Mouse (Mus musculus) hematopoietic stem cell, adult 5-6 weeks (primary cell): ENCODE results near the gene Kif23. TPM values are rescaled to one million over a fixed set of nuclear protein-coding genes. Genes with fewer than 3 reads are reported as not detected.
A peak's percentile ranks its signal among the peaks of the same experiment; 100 is the strongest.

Experiments used
- ATAC-seq, 2 experiments: fragments of 125-278 bp in 1 of 2; replicated peaks in 1 of 2; 2 replicates each; pipeline ENCODE4 v1.8.0; 2016 to 2017; ENCODE audit warnings: inconsistent platforms in 2 of 2, mild to moderate bottlenecking in 2 of 2, moderate number of reproducible peaks in 2 of 2, low read depth in 1 of 2, moderate TSS enrichment in 1 of 2; ENCODE audit not compliant: low FRiP score in 2 of 2, poor library complexity in 2 of 2, severe bottlenecking in 2 of 2, insufficient read depth in 1 of 2, low TSS enrichment in 1 of 2
- total RNA-seq: library from RNA; stranded (forward); fragments of 172-1452, 232-1000 nt; gene quantifications from 2 replicates; pipeline ENCODE4 v1.2.3, GENCODE M21; 2017

Kif23 gene
- total RNA-seq, 1 experiment from 2014 or later = 142 TPM

DNA sequence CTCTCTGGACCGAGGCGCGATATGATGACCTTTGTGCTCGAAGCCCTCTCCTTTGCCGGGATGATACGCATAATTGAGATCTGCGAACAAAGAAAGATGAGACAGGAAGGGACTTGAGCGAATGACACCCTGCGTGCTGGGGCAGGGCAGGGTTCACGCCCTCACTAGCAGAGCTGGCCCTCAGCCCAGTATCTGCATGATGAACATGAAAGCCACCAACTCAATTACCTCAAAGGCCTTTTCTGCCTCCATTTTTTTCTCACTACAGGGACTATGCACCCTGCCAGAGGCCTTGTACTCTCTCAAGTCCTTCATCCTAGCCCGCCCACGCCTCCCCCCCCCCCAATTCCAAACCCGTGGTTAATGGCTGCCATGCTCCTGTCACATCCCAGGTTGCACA, 61.6 kb downstream of the Kif23 start:
- ATAC-seq = no peak

- ATAC-seq = no peak
Measured at GRCm38 (mm10) chr9:61884375-61884774, 62.2 kb downstream of the Kif23 start.

GRCm38 (mm10) chr9:61882179-61882578, 64.4 kb downstream of the Kif23 start:
- ATAC-seq = peak; percentile 77 to 84

DNA sequence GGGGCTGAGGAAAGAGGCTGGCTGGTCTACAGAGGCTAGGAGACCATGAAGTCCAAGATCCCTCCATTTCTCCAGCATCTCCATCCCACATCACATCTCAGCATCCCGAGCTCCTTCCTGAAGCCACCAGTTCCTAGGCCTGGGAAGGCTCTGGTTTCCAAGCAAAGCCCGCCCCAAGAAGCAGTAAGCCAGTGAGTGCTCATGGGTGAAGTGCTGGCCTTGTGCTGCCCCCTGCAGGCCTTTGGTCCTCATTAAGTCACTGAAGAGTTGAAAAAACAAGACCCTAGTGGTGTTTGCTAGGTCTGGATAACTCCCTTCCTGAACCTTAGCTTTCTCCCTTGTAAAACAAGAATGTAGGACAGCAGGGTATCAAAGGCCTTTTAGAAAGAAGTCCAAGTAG, 67.7 kb downstream of the Kif23 start:
- peak in 1 of 2 experiments; percentile 54; a peak in 1 of 4 replicates for ATAC-seq

GRCm38 (mm10) chr9:61877373-61878112, 69.0 kb downstream of the Kif23 start:
- no peak for ATAC-seq

GRCm38 (mm10) chr9:61873325-61873724, 73.2 kb downstream of the Kif23 start:
- ATAC-seq = peak; percentile 80 to 88

DNA sequence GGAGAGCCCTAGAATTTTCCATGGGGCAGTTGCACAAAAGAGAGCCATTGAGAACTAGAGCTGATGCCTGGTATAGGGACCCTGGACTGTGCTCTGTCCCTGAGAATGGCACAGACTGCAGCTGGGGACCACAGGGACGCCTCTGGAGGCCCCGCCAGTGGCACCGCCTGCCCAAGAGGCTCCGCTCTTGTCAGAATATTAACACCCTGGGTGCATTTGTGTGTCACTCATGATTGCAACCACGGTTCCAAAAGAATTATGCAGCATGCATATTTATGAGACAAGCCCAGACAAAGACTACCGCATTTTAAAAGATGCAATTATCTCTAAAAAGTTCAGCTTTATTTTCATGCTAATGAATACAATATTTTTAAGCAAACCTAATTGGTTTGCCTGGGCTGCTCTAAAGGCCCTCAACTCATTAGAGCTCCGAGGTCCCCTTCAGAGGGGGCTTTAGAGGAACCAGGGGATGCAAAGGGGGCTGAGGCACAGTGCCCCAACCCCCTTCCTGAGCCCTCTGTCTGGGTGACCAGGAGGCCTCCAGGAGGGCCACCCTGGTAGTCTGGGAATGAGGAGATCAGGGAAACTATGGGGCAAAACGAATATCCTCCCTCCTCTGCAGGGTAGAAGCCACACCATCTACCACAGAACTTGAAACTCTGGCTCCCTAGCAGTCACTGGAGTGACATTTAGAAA, 74.2 kb downstream of the Kif23 start:
- no peak for ATAC-seq

GRCm38 (mm10) chr9:61871839-61872238, 74.7 kb downstream of the Kif23 start:
- ATAC-seq = no peak

GRCm38 (mm10) chr9:61867659-61868058, 78.9 kb downstream of the Kif23 start:
- ATAC-seq = no peak

Other genes starting within 250 kb of the Kif23 start
- gene Rplp1, start 32.2 kb downstream of the Kif23 start, total RNA-seq = 4,785 and 5,477 TPM in 2 replicates
- gene Paqr5, start 80.1 kb upstream of the Kif23 start, total RNA-seq = 13.3 and 15.0 TPM in 2 replicates
- gene Glce, start 175.9 kb upstream of the Kif23 start, total RNA-seq = 19.1 and 19.3 TPM in 2 replicates